Mouse (Mus musculus): Measurements from ENCODE around the gene Dok5.

DNA sequence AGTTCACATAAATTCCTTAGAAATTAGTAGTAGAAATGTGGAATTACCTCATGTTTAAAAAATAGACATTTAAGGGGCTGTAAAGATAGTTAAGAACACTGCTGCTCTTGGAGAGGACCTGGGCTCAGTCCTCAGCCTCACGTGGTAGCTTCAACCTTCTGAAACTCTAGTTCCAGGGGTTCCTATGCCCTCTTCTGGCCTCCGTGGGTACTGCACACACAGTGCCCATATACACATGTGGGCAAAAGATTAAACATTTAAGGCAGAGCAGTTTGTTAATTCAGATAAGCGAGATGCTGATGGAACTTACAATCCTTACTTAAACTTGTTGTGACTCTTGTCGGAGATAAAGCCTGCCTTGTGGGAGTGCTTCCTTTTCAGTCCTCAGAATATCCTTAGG, 118.5 kb downstream of the Dok5 start:
- TF ChIP-seq CTCF (IDR thresholded peaks at IDR 0.05; ENCODE audit: low read depth) (peak; percentile 26; the same call in 1 of the 2 replicates), EP300 (optimal IDR thresholded peaks at IDR 0.05) (no peak)
